ENCODE assay signal across 22 mouse cellular contexts in the genomic region with DNA sequence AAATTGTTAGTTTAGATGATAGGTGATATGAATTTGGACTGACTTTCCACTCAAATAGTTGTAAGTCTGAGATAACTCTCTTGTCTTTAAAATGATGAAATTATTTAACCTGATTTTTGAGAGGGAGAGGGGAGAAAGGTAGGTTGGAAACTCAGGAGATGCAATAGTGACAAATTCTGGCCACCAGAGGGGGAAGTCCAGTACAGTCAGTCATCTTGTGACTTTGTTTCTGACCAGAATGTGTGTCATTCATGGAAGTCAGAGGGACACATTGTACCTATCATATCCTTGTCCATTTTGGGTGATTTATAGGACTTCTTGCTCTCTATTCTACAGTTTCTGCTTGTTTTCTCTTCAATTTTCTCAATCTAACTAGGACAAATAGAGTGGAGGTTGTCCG. TPM values are rescaled to one million over a fixed set of nuclear protein-coding genes. Genes with fewer than 3 reads are reported as not detected.
DNase-seq lines count a peak whose midpoint lies in the region; ATAC-seq and TF ChIP-seq lines count a peak whose summit lies in the region.
"Had no signal": no experiment of that assay in that cellular context is flagged by ENCODE, and none has a peak within 500 bp of the region (broad histone marks: within the 10 kb centered on the region; RNA-seq: fewer than 3 reads in every experiment).

No protein-coding gene starts in this region.

- no peaks in the 10 kb centered on the region for H3K36me3 ChIP-seq in heart, postnatal 0 days (replicated peaks; ENCODE audit: control insufficient read depth, insufficient read depth, low read length)
- no peaks in the 10 kb centered on the region for H3K36me3 ChIP-seq in heart, embryonic 12.5 days
- no peaks in the 10 kb centered on the region for H3K36me3 ChIP-seq in liver, embryonic 14.5 days (replicated peaks; ENCODE audit: control insufficient read depth, insufficient read depth, low read depth)
- H3K36me3 ChIP-seq in forebrain, embryonic 12.5 days (replicated peaks), result no peaks in the 10 kb centered on the region
- H3K36me3 ChIP-seq: embryonic facial prominence, embryonic 12.5 days; heart, embryonic 13.5 days; hindbrain, embryonic 15.5 days; stomach, embryonic 15.5 days had no signal

- no peak overlapping the region for H3K9ac ChIP-seq in heart, postnatal 0 days (replicated peaks; ENCODE audit: low read depth, low read length)
- no peak overlapping the region for H3K9ac ChIP-seq in heart, embryonic 12.5 days
- H3K9ac ChIP-seq in liver, embryonic 14.5 days (replicated peaks), result no peak overlapping the region
- H3K9ac ChIP-seq in forebrain, embryonic 12.5 days, result no peak overlapping the region
- H3K9ac ChIP-seq: embryonic facial prominence, embryonic 12.5 days; forebrain, postnatal 0 days; heart, embryonic 13.5 days; hindbrain, embryonic 15.5 days; stomach, embryonic 15.5 days had no signal

- TF ChIP-seq EP300 in heart, postnatal 0 days (IDR thresholded peaks at IDR 0.05; ENCODE audit: low read depth), result no peak
- TF ChIP-seq EP300 in liver, embryonic 14.5 days (IDR thresholded peaks at IDR 0.05; ENCODE audit: low read depth), result no peak

- POLR2A ChIA-PET in Patski (lab: Charles Lee), result no interaction called here

- H3K27ac ChIP-seq in heart, postnatal 0 days (ENCODE audit: low read depth), result no peak overlapping the region
- H3K27ac ChIP-seq in heart, embryonic 12.5 days (ENCODE audit: poor library complexity, severe bottlenecking), result no peak overlapping the region
- no peak overlapping the region for H3K27ac ChIP-seq in liver, embryonic 14.5 days
- no peak overlapping the region for H3K27ac ChIP-seq in forebrain, embryonic 12.5 days
- H3K27ac ChIP-seq: embryonic facial prominence, embryonic 12.5 days; heart, embryonic 13.5 days; hindbrain, embryonic 15.5 days; stomach, embryonic 15.5 days had no signal

- no peak overlapping the region for H3K4me3 ChIP-seq in heart, postnatal 0 days (ENCODE audit: low read depth, low read length)
- H3K4me3 ChIP-seq in heart, embryonic 12.5 days, result no peak overlapping the region
- H3K4me3 ChIP-seq in liver, embryonic 14.5 days (ENCODE audit: insufficient read depth in 1 of 2, low read depth in 2 of 2, low read length in 2 of 2), result no peak overlapping the region
- no peak overlapping the region for H3K4me3 ChIP-seq in forebrain, embryonic 12.5 days (replicated peaks)
- H3K4me3 ChIP-seq: embryonic facial prominence, embryonic 12.5 days; heart, embryonic 13.5 days; hindbrain, embryonic 15.5 days; megakaryocyte, embryonic 14.5 days; stomach, embryonic 15.5 days had no signal

- no peaks in the 10 kb centered on the region for H3K27me3 ChIP-seq in heart, postnatal 0 days (ENCODE audit: control insufficient read depth, insufficient read depth, low read length)
- no peaks in the 10 kb centered on the region for H3K27me3 ChIP-seq in heart, embryonic 12.5 days (replicated peaks)
- no peaks in the 10 kb centered on the region for H3K27me3 ChIP-seq in liver, embryonic 14.5 days (ENCODE audit: control insufficient read depth, insufficient read depth, low read length)
- H3K27me3 ChIP-seq in Patski, result no peaks in the 10 kb centered on the region
- no peaks in the 10 kb centered on the region for H3K27me3 ChIP-seq in forebrain, embryonic 12.5 days
- H3K27me3 ChIP-seq: embryonic facial prominence, embryonic 12.5 days; heart, embryonic 13.5 days; hindbrain, embryonic 15.5 days; megakaryocyte, embryonic 14.5 days; stomach, embryonic 15.5 days had no signal

- ATAC-seq in heart, postnatal 0 days (ENCODE audit: insufficient read depth, low read depth), result no peak
- no peak for ATAC-seq in heart, embryonic 12.5 days (ENCODE audit: insufficient number of reproducible peaks, low FRiP score)
- ATAC-seq in liver, embryonic 14.5 days (ENCODE audit: insufficient read depth), result no peak
- no peak for ATAC-seq in Patski
- ATAC-seq in forebrain, embryonic 12.5 days (ENCODE audit: low FRiP score), result no peak
- ATAC-seq: forebrain, postnatal 0 days; midbrain, embryonic 16.5 days had no signal

- in situ Hi-C loops in Patski (cut with MboI; ENCODE audit: low pct_unique_long_range_greater_than_20kb), result no loop called here

- H3K4me2 ChIP-seq in heart, postnatal 0 days (ENCODE audit: low read depth, low read length), result no peak overlapping the region
- H3K4me2 ChIP-seq in heart, embryonic 12.5 days, result no peak overlapping the region
- no peak overlapping the region for H3K4me2 ChIP-seq in liver, embryonic 14.5 days (ENCODE audit: low read depth)
- no peak overlapping the region for H3K4me2 ChIP-seq in forebrain, embryonic 12.5 days
- H3K4me2 ChIP-seq: embryonic facial prominence, embryonic 12.5 days; heart, embryonic 13.5 days; hindbrain, embryonic 15.5 days; stomach, embryonic 15.5 days had no signal

- no peak for DNase-seq in heart, postnatal 0 days (ENCODE audit: low spot score)
- no peak for DNase-seq in liver, embryonic 14.5 days (ENCODE audit: low read depth in 3 of 3, low spot score in 3 of 3)
- DNase-seq in liver (no peak), 3T3-L1 (ENCODE audit: low read depth, low spot score) (peak; percentile 36), Patski (ENCODE audit: low read depth, low spot score) (no peak)
- DNase-seq in testis, postnatal 10 days (ENCODE audit: low spot score), result no peak
- DNase-seq: adrenal gland, postnatal 10 days; B cell, adult 2 months; cerebellum, adult 9-11 months; forebrain, postnatal 0 days; heart, postnatal 36 days; kidney, adult 18-20 months; kidney, postnatal 14 days; right cerebral cortex, postnatal 25 days had no signal

- peak; percentile 45 for TF ChIP-seq CTCF in heart, postnatal 0 days (IDR thresholded peaks at IDR 0.05; ENCODE audit: low read depth)
- TF ChIP-seq CTCF in liver, embryonic 14.5 days (IDR thresholded peaks at IDR 0.05; ENCODE audit: low read depth), result peak; percentile 45
- peak; percentile 50 for TF ChIP-seq CTCF in Patski (IDR thresholded peaks at IDR 0.05)

- peaks cover 17% of the 10 kb centered on the region for H3K4me1 ChIP-seq in heart, postnatal 0 days (ENCODE audit: control insufficient read depth, insufficient read depth)
- peaks cover 9% of the 10 kb centered on the region for H3K4me1 ChIP-seq in heart, embryonic 12.5 days (replicated peaks)
- H3K4me1 ChIP-seq in liver, embryonic 14.5 days (replicated peaks; ENCODE audit: control insufficient read depth in 2 of 2, insufficient read depth in 2 of 2, low read length in 1 of 2), result peaks cover 4 to 11% of the 10 kb centered on the region in 2 experiments
- no peaks in the 10 kb centered on the region; the same call in 1 of the 2 replicates for H3K4me1 ChIP-seq in forebrain, embryonic 12.5 days
- H3K4me1 ChIP-seq: embryonic facial prominence, embryonic 12.5 days; stomach, embryonic 15.5 days had no signal

- 74% methylated on average over 1 of the region's 1 CpGs for WGBS in heart, postnatal 0 days
- 86% methylated on average over 1 of the region's 1 CpGs for WGBS in heart, embryonic 12.5 days
- WGBS in liver, embryonic 14.5 days (ENCODE audit: insufficient replicate concordance), result 59% methylated on average over 1 of the region's 1 CpGs
- 92% methylated on average over 1 of the region's 1 CpGs for WGBS in forebrain, embryonic 12.5 days

- CTCF ChIA-PET in Patski (lab: Charles Lee), result interaction anchor here (1.4 kb wide), 1 partner anchor 93 kb away, joined by 3 read pairs; no protein-coding TSS in a partner anchor

- H3K9me3 ChIP-seq in heart, postnatal 0 days (replicated peaks; ENCODE audit: control insufficient read depth, low read length), result no peaks in the 10 kb centered on the region
- H3K9me3 ChIP-seq in heart, embryonic 12.5 days (replicated peaks), result no peaks in the 10 kb centered on the region
- no peaks in the 10 kb centered on the region for H3K9me3 ChIP-seq in liver, embryonic 14.5 days (ENCODE audit: control insufficient read depth, low read length)
- H3K9me3 ChIP-seq in forebrain, embryonic 12.5 days, result no peaks in the 10 kb centered on the region
- H3K9me3 ChIP-seq: embryonic facial prominence, embryonic 12.5 days; heart, embryonic 13.5 days; hindbrain, embryonic 15.5 days; megakaryocyte, embryonic 14.5 days; stomach, embryonic 15.5 days had no signal

RNA-seq across cellular contexts. Expression of a gene that starts 19.0 kb away (rescaled TPM):
- total RNA-seq in heart, postnatal 0 days (2014; rRNA removed; ENCODE audit: low replicate concordance), result 5.9 and 20.6 TPM in 2 replicates
- 10.0 and 10.2 TPM in 2 replicates for polyA plus RNA-seq in heart, postnatal 0 days (2015; fragmentation: Nextera tagmentation; extraction: Ambion mirVana)
- 16.0 and 18.0 TPM in 2 replicates for polyA plus RNA-seq in heart, embryonic 12.5 days (2016; fragmentation: Nextera tagmentation; extraction: Ambion mirVana)
- polyA plus RNA-seq in liver, embryonic 14.5 days (2012; rRNA removed), result 4.2 and 7.8 TPM in 2 replicates
- polyA plus RNA-seq in liver, embryonic 14.5 days (2014; fragmentation: Nextera tagmentation; extraction: Ambion mirVana), result 8.6 and 12.2 TPM in 2 replicates
- 28.6 TPM for polyA plus RNA-seq in Patski (2021)
- 22.9 and 24.8 TPM in 2 replicates for polyA plus RNA-seq in forebrain, embryonic 12.5 days (2016; fragmentation: Nextera tagmentation; extraction: Ambion mirVana)
